Mouse (Mus musculus): Measurements from ENCODE around the gene Gnaq. TPM values are rescaled to one million over a fixed set of nuclear protein-coding genes. Genes with fewer than 3 reads are reported as not detected.
"Not testable (repeated sequence)": the region's sequence is repeated elsewhere in the genome, so short reads cannot be mapped to it uniquely, and the experiment has no call there.

Gene Gnaq
- polyA plus RNA-seq, 1 experiment from 2014 or later = 18.1 TPM

- ATAC-seq (ENCODE audit: low FRiP score, low TSS enrichment) = no peak
- WGBS = 76% methylated on average over 6 of the region's 6 CpGs
- Histone ChIP-seq H3K36me3 (ENCODE audit: control insufficient read depth, insufficient read depth, low read length) (no peaks in the 10 kb centered on the region), H3K4me1 (replicated peaks; ENCODE audit: control insufficient read depth, insufficient read depth) (0 out of 2 replicates have a peak, but pooled peaks cover 2% of the 10 kb centered on the region), H3K4me3 (ENCODE audit: low read depth, low read length) (no peak overlapping the region), H3K4me2 (replicated peaks; ENCODE audit: low read depth) (no peak overlapping the region), H3K27ac (replicated peaks) (no peak overlapping the region), H3K27me3 (ENCODE audit: control insufficient read depth, insufficient read depth, low read length) (no peaks in the 10 kb centered on the region), H3K9ac (ENCODE audit: low read length) (no peak overlapping the region), H3K9me3 (ENCODE audit: control insufficient read depth, low read length) (no peaks in the 10 kb centered on the region)
- no peak for TF ChIP-seq EP300 (optimal IDR thresholded peaks at IDR 0.05)
- no peak for TF ChIP-seq CTCF (IDR thresholded peaks at IDR 0.05; ENCODE audit: low read depth)
- no peak for DNase-seq (ENCODE audit: low spot score)
These were observed 129.0 kb downstream of the Gnaq start for GRCm38 (mm10) chr19:16261631-16262030.

DNA sequence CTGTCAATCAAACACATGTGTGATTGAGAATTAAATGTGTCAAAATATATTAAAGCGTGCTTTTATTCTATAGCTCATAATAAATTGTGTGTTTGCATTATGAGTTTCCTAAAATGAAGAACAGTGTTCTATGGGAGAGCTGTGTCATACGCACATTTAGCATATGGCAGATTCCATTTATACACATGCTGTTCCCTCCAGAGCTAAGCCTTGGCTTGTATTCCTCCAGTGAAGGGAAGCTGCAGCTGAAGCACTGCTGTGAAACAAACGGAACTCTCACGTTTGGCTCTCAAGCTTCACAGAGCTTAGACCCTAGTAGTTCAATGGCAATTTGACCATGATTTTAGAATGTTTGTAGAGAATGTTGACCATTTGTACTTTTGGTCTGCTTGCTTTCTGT is 129.7 kb downstream of the Gnaq start:
- no peak overlapping the region for H3K9ac ChIP-seq (ENCODE audit: low read length)
- WGBS = 81% methylated on average over 4 of the region's 4 CpGs
- ATAC-seq (ENCODE audit: low FRiP score, low TSS enrichment) = no peak
- H3K4me3 ChIP-seq (ENCODE audit: low read depth, low read length) = no peak overlapping the region
- H3K4me2 ChIP-seq (replicated peaks; ENCODE audit: low read depth) = no peak overlapping the region
- DNase-seq (ENCODE audit: low spot score) = no peak
- TF ChIP-seq CTCF (IDR thresholded peaks at IDR 0.05; ENCODE audit: low read depth) = no peak
- TF ChIP-seq EP300 (optimal IDR thresholded peaks at IDR 0.05) = no peak
- no peaks in the 10 kb centered on the region for H3K27me3 ChIP-seq (ENCODE audit: control insufficient read depth, insufficient read depth, low read length)
- no peaks in the 10 kb centered on the region for H3K36me3 ChIP-seq (ENCODE audit: control insufficient read depth, insufficient read depth, low read length)
- H3K27ac ChIP-seq (replicated peaks) = no peak overlapping the region
- no peaks in the 10 kb centered on the region for H3K9me3 ChIP-seq (ENCODE audit: control insufficient read depth, low read length)
- no peaks in the 10 kb centered on the region for H3K4me1 ChIP-seq (replicated peaks; ENCODE audit: control insufficient read depth, insufficient read depth)

- not testable (repeated sequence) for H3K9me3 ChIP-seq (ENCODE audit: control insufficient read depth, low read length); H3K4me2 ChIP-seq (replicated peaks; ENCODE audit: low read depth); H3K4me3 ChIP-seq (ENCODE audit: low read depth, low read length); ATAC-seq (ENCODE audit: low FRiP score, low TSS enrichment); H3K36me3 ChIP-seq (ENCODE audit: control insufficient read depth, insufficient read depth, low read length); H3K9ac ChIP-seq (ENCODE audit: low read length); H3K27me3 ChIP-seq (ENCODE audit: control insufficient read depth, insufficient read depth, low read length); H3K27ac ChIP-seq (replicated peaks); H3K4me1 ChIP-seq (replicated peaks; ENCODE audit: control insufficient read depth, insufficient read depth); DNase-seq (ENCODE audit: low spot score)
- WGBS = 91% methylated on average over 6 of the region's 16 CpGs
These were observed 134.7 kb downstream of the Gnaq start for GRCm38 (mm10) chr19:16267362-16267761.

GRCm38 (mm10) chr19:16270236-16270635 is 137.6 kb downstream of the Gnaq start:
- Histone ChIP-seq H3K4me2 (replicated peaks; ENCODE audit: low read depth) (no peak overlapping the region), H3K9ac (ENCODE audit: low read length) (no peak overlapping the region), H3K27me3 (ENCODE audit: control insufficient read depth, insufficient read depth, low read length) (no peaks in the 10 kb centered on the region), H3K36me3 (ENCODE audit: control insufficient read depth, insufficient read depth, low read length) (no peaks in the 10 kb centered on the region), H3K9me3 (ENCODE audit: control insufficient read depth, low read length) (no peaks in the 10 kb centered on the region), H3K4me1 (replicated peaks; ENCODE audit: control insufficient read depth, insufficient read depth) (no peaks in the 10 kb centered on the region), H3K27ac (replicated peaks) (no peak overlapping the region), H3K4me3 (ENCODE audit: low read depth, low read length) (no peak overlapping the region)
- no peak for DNase-seq (ENCODE audit: low spot score)
- 66% methylated on average over 6 of the region's 6 CpGs for WGBS
- TF ChIP-seq CTCF (IDR thresholded peaks at IDR 0.05; ENCODE audit: low read depth) (no peak), EP300 (optimal IDR thresholded peaks at IDR 0.05) (peak; percentile 35)
- 0 out of 2 replicates have a peak, but pooled peaks have one; percentile 24 for ATAC-seq (ENCODE audit: low FRiP score, low TSS enrichment)

DNA sequence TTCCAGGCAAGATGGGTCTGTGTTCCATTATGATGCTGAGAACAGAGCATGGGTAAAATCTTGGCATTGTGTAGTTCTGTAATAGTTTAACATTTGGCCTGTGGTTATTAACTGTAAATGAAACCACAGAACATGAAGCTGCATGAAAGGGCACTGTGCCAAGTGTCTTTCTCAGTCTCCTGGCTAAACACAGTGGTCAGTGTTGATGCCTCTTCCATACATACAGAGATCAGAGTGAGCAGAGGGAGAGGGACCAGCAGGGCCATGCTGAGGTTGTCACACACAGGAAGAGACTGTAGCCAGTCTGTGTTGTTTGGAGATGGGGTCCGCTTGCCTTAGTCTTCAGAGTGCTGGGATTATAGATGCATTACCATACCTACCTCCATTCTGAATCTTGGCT is 138.4 kb downstream of the Gnaq start:
- 71% methylated on average over 1 of the region's 1 CpGs for WGBS
- Histone ChIP-seq H3K9ac (ENCODE audit: low read length) (no peak overlapping the region), H3K27ac (replicated peaks) (no peak overlapping the region), H3K9me3 (ENCODE audit: control insufficient read depth, low read length) (no peaks in the 10 kb centered on the region), H3K36me3 (ENCODE audit: control insufficient read depth, insufficient read depth, low read length) (no peaks in the 10 kb centered on the region), H3K4me3 (ENCODE audit: low read depth, low read length) (no peak overlapping the region), H3K4me2 (replicated peaks; ENCODE audit: low read depth) (no peak overlapping the region), H3K27me3 (ENCODE audit: control insufficient read depth, insufficient read depth, low read length) (no peaks in the 10 kb centered on the region), H3K4me1 (replicated peaks; ENCODE audit: control insufficient read depth, insufficient read depth) (no peaks in the 10 kb centered on the region)
- no peak for ATAC-seq (ENCODE audit: low FRiP score, low TSS enrichment)
- no peak for DNase-seq (ENCODE audit: low spot score)
- TF ChIP-seq CTCF (IDR thresholded peaks at IDR 0.05; ENCODE audit: low read depth) (no peak), EP300 (optimal IDR thresholded peaks at IDR 0.05) (no peak)

DNA sequence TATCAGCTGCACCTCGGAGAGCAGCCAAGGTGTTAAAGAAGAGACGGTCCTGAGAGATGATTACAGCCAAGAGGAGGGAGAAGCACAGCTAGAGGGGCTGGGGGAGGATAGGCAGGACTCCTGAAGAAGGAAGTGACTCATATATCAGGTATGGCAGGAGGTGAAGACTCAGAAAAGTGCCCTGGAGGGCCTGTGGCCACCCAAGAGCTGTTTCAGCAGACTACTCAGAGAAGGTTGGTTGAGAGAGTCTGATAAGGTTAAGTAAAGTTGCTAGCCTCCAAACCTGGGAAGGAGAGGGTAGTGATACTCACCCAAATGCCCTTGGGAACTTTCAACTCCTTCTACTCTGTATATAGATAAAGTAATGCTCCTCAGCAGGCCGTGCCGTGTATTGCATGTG is 140.4 kb downstream of the Gnaq start:
- no peak overlapping the region for H3K4me3 ChIP-seq (ENCODE audit: low read depth, low read length)
- H3K36me3 ChIP-seq (ENCODE audit: control insufficient read depth, insufficient read depth, low read length) = no peaks in the 10 kb centered on the region
- no peaks in the 10 kb centered on the region for H3K9me3 ChIP-seq (ENCODE audit: control insufficient read depth, low read length)
- TF ChIP-seq CTCF (IDR thresholded peaks at IDR 0.05; ENCODE audit: low read depth) (no peak), EP300 (optimal IDR thresholded peaks at IDR 0.05) (no peak)
- DNase-seq (ENCODE audit: low spot score) = no peak
- H3K27ac ChIP-seq (replicated peaks) = no peak overlapping the region
- no peaks in the 10 kb centered on the region for H3K27me3 ChIP-seq (ENCODE audit: control insufficient read depth, insufficient read depth, low read length)
- 70% methylated on average over 4 of the region's 4 CpGs for WGBS
- H3K4me1 ChIP-seq (replicated peaks; ENCODE audit: control insufficient read depth, insufficient read depth) = no peaks in the 10 kb centered on the region
- no peak overlapping the region for H3K4me2 ChIP-seq (replicated peaks; ENCODE audit: low read depth)
- H3K9ac ChIP-seq (ENCODE audit: low read length) = no peak overlapping the region
- peak; percentile 53; the same call in 1 of the 2 replicates for ATAC-seq (ENCODE audit: low FRiP score, low TSS enrichment)
